Mouse (Mus musculus) embryonic fibroblast, embryonic 13.5 days (primary cell): ENCODE results near the gene Eea1.

Experiments used
- CTCF ChIP-seq: IDR thresholded peaks from 2 replicates; pipeline ENCODE4 v1.5.1; 2011; ENCODE audit warnings: mild to moderate bottlenecking, control low read depth, low read length, moderate library complexity, borderline replicate concordance; ENCODE audit not compliant: insufficient read depth
- POLR2A ChIP-seq: IDR thresholded peaks from 2 replicates; pipeline ENCODE4 v1.6.1; 2011; ENCODE audit warnings: low read depth, mild to moderate bottlenecking, control low read depth, low read length, moderate library complexity

GRCm38 (mm10) chr10:95894856-95895386, 45.5 kb upstream of the Eea1 start:
- TF ChIP-seq POLR2A (no peak), CTCF (peak; percentile 67)
